Mouse (Mus musculus): Measurements from ENCODE around the gene Bcar1. TPM values are rescaled to one million over a fixed set of nuclear protein-coding genes. Genes with fewer than 3 reads are reported as not detected.
A peak's percentile ranks its signal among the peaks of the same experiment; 100 is the strongest.

Bcar1 gene
- polyA plus RNA-seq, 1 experiment from 2014 or later: 22.6 TPM

DNA sequence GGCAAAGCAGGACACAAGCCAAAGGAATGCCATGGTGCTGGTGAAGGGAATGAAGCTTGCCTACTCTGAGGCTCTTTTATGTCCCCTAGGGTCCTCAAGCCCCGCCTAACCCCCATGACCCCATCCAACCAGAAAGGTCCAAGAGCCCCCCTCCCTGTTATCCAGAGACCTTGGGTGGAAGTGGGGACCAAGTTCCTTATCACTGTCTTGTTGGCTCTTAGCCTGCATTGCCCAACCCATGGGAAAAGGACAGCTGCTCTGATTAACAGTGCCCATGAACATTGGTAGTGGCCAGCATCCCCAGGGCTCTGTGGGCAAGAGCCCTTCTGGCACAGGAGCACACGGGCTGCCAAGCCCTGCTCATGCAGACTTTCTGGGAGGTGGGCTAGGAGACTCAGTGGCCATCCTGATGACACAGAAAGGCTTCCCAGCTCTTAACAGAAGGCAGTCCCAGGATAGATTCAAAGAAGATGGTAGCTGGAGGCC lies 52.6 kb downstream of the Bcar1 start, which contains the start of gene Ctrb1:
Gene Ctrb1 (minus strand): TSS at position 51 of the 486 bp plus-strand sequence.
- Histone ChIP-seq H3K27ac (replicated peaks) (no peak within 1 kb of the TSS), H3K27me3 (ENCODE audit: control insufficient read depth, insufficient read depth, low read length) (no peaks in the 10 kb centered on the region), H3K9me3 (ENCODE audit: control insufficient read depth, low read length) (no peaks in the 10 kb centered on the region), H3K36me3 (ENCODE audit: control insufficient read depth, insufficient read depth, low read length) (no peaks in the 10 kb centered on the region), H3K4me3 (ENCODE audit: low read depth, low read length) (no peak within 1 kb of the TSS), H3K4me2 (replicated peaks; ENCODE audit: low read depth) (no peak within 1 kb of the TSS), H3K4me1 (replicated peaks; ENCODE audit: control insufficient read depth, insufficient read depth) (no peaks in the 10 kb centered on the region), H3K9ac (ENCODE audit: low read length) (no peak within 1 kb of the TSS)
- 73% methylated on average over 2 of the region's 2 CpGs for WGBS
- ATAC-seq (ENCODE audit: low FRiP score, low TSS enrichment) (no peak), DNase-seq (ENCODE audit: low spot score) (no peak)
- TF ChIP-seq EP300 (optimal IDR thresholded peaks at IDR 0.05) (no peak), CTCF (IDR thresholded peaks at IDR 0.05; ENCODE audit: low read depth) (no peak)

DNA sequence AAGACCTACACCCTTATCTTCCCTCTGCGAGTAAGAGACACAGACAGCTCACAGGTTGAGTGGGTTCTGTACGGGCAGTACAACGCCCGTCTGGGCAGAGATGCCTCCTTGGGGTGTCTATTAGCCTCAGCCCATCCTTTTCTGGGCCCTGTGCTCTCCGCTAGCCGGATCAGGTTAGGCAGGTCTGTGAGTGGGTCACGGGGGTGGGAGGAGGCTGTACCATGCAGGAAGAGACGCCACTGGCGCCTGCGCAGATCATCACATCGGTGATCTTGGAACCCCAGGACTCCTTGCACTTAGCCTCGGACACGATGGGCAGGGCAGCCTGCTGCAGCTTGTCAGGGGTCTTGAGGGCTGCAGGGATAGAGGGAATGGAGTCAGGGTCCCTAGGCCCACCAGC lies 56.7 kb downstream of the Bcar1 start:
- no peaks in the 10 kb centered on the region for H3K36me3 ChIP-seq (ENCODE audit: control insufficient read depth, insufficient read depth, low read length)
- peak; percentile 18; the same call in 1 of the 2 replicates for ATAC-seq (ENCODE audit: low FRiP score, low TSS enrichment)
- H3K27me3 ChIP-seq (ENCODE audit: control insufficient read depth, insufficient read depth, low read length): no peaks in the 10 kb centered on the region
- H3K4me3 ChIP-seq (ENCODE audit: low read depth, low read length): no peak overlapping the region
- TF ChIP-seq EP300 (optimal IDR thresholded peaks at IDR 0.05): no peak
- no peak for TF ChIP-seq CTCF (IDR thresholded peaks at IDR 0.05; ENCODE audit: low read depth)
- H3K4me2 ChIP-seq (replicated peaks; ENCODE audit: low read depth): no peak overlapping the region
- H3K9ac ChIP-seq (ENCODE audit: low read length): no peak overlapping the region
- no peaks in the 10 kb centered on the region for H3K9me3 ChIP-seq (ENCODE audit: control insufficient read depth, low read length)
- H3K4me1 ChIP-seq (replicated peaks; ENCODE audit: control insufficient read depth, insufficient read depth): no peaks in the 10 kb centered on the region
- DNase-seq (ENCODE audit: low spot score): no peak
- WGBS: 75% methylated on average over 13 of the region's 13 CpGs
- no peak overlapping the region for H3K27ac ChIP-seq (replicated peaks)

DNA sequence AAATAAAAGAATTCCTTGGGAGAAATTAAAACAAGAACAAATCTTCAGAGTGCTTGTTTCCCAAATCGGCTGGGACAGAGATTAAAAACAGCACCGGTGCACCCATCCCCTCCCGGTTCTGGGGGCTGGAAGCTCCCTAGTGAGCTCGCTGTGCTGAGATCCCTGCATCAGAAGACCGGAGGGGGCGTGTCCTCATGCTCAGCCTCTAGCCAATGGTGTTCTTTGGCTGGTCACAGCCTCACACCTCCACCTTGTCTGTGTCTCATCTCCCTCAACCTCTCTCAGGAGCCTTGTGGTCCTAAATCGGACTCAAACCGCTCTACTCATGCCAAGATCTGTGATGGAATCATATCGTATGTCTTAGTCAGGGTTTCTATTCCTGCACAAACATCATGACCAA lies 61.1 kb downstream of the Bcar1 start:
- TF ChIP-seq CTCF (IDR thresholded peaks at IDR 0.05; ENCODE audit: low read depth): no peak
- TF ChIP-seq EP300 (optimal IDR thresholded peaks at IDR 0.05): no peak
- no peak overlapping the region for H3K4me3 ChIP-seq (ENCODE audit: low read depth, low read length)
- H3K27me3 ChIP-seq (ENCODE audit: control insufficient read depth, insufficient read depth, low read length): no peaks in the 10 kb centered on the region
- H3K9me3 ChIP-seq (ENCODE audit: control insufficient read depth, low read length): no peaks in the 10 kb centered on the region
- ATAC-seq (ENCODE audit: low FRiP score, low TSS enrichment): no peak
- H3K36me3 ChIP-seq (ENCODE audit: control insufficient read depth, insufficient read depth, low read length): no peaks in the 10 kb centered on the region
- no peak overlapping the region for H3K4me2 ChIP-seq (replicated peaks; ENCODE audit: low read depth)
- no peak overlapping the region for H3K9ac ChIP-seq (ENCODE audit: low read length)
- DNase-seq (ENCODE audit: low spot score): no peak
- H3K27ac ChIP-seq (replicated peaks): no peak overlapping the region
- WGBS: 30% methylated on average over 9 of the region's 9 CpGs
- H3K4me1 ChIP-seq (replicated peaks; ENCODE audit: control insufficient read depth, insufficient read depth): no peaks in the 10 kb centered on the region

DNA sequence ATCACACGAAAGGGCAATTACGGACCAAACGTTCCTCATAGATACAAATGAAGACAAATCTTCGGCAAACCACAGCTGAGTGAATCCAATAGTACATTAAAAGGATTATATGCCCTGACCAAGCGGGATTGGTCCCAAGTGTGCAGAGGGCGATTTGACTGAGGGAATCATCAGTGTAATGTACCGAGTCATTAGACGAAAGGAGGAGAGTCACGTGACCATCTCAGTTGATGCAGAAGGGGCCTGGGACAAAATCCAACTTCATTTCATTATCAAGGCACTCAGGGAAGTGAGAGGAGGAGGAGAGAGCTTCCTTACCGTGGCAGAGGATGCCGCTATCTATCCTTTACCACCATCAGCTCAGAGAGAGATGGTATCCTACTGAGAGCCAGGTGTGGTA lies 62.5 kb downstream of the Bcar1 start:
- ATAC-seq (ENCODE audit: low FRiP score, low TSS enrichment) (no peak), DNase-seq (ENCODE audit: low spot score) (no peak)
- TF ChIP-seq EP300 (optimal IDR thresholded peaks at IDR 0.05) (no peak), CTCF (IDR thresholded peaks at IDR 0.05; ENCODE audit: low read depth) (no peak)

DNA sequence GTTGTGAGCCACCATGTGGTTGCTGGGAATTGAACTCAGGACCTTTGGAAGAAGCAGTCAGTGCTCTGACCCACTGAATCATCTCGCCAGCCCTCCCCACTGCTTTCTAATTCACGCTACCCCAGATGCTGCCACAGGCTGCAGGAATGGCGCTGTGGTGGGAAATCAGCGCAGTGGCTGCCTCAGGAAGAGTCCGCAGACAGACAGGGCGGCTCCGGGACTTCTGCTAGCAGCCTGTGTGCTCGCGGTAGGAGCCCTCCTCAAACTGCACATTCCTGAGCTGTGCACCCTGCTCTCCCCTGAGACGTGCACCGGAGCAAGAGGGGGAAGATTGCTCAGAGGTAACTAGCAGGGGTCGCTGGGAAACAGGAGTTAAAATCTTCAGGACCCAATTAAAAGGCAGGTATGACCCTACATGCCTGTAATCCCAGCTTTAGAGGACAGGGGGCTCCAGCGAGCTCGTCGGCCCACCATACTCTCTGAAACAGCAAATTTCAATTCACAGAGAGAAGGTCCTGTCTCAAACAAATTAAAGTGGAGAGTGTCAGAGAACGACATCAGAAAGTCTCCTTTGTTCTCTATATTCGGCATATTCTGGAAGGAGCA lies 63.1 kb downstream of the Bcar1 start:
- no peaks in the 10 kb centered on the region for H3K36me3 ChIP-seq (ENCODE audit: control insufficient read depth, insufficient read depth, low read length)
- ATAC-seq (ENCODE audit: low FRiP score, low TSS enrichment): peak; percentile 41; the same call in 1 of the 2 replicates
- no peak overlapping the region for H3K27ac ChIP-seq (replicated peaks)
- H3K27me3 ChIP-seq (ENCODE audit: control insufficient read depth, insufficient read depth, low read length): no peaks in the 10 kb centered on the region
- DNase-seq (ENCODE audit: low spot score): peak; percentile 34
- no peak overlapping the region for H3K9ac ChIP-seq (ENCODE audit: low read length)
- no peak overlapping the region for H3K4me3 ChIP-seq (ENCODE audit: low read depth, low read length)
- WGBS: 38% methylated on average over 17 of the region's 17 CpGs
- no peak overlapping the region for H3K4me2 ChIP-seq (replicated peaks; ENCODE audit: low read depth)
- H3K4me1 ChIP-seq (replicated peaks; ENCODE audit: control insufficient read depth, insufficient read depth): no peaks in the 10 kb centered on the region
- H3K9me3 ChIP-seq (ENCODE audit: control insufficient read depth, low read length): no peaks in the 10 kb centered on the region
- TF ChIP-seq CTCF (IDR thresholded peaks at IDR 0.05; ENCODE audit: low read depth) (peak; percentile 46), EP300 (optimal IDR thresholded peaks at IDR 0.05) (no peak)

More for the DNA sequence above, 62.5 kb downstream of the Bcar1 start:
- Histone ChIP-seq H3K4me1 (replicated peaks; ENCODE audit: control insufficient read depth, insufficient read depth) (no peaks in the 10 kb centered on the region), H3K27me3 (ENCODE audit: control insufficient read depth, insufficient read depth, low read length) (no peaks in the 10 kb centered on the region), H3K4me3 (ENCODE audit: low read depth, low read length) (no peak overlapping the region), H3K27ac (replicated peaks) (no peak overlapping the region), H3K9ac (ENCODE audit: low read length) (no peak overlapping the region), H3K4me2 (replicated peaks; ENCODE audit: low read depth) (no peak overlapping the region), H3K36me3 (ENCODE audit: control insufficient read depth, insufficient read depth, low read length) (no peaks in the 10 kb centered on the region), H3K9me3 (ENCODE audit: control insufficient read depth, low read length) (no peaks in the 10 kb centered on the region)
- WGBS: 66% methylated on average over 11 of the region's 11 CpGs

DNA sequence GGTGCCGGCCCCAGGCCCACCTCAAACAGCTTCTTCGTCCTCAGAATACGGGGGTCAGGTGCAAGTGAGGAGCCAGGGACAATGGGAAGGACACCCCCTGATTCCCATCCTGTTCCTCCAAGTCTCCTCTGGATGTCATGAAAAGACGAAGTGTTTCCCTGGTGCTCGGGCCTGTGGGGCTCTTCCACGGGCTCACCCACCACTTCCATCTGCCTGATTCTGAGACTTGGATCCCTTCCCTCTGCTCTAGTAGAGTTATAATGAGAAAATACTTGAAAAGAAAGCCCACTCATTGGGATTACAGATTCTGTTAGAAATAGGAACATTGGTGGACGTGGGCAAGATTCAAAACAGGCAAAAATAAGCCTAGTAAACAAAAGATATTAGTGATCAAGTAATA lies 64.8 kb downstream of the Bcar1 start:
- H3K4me2 ChIP-seq (replicated peaks; ENCODE audit: low read depth): no peak overlapping the region
- ATAC-seq (ENCODE audit: low FRiP score, low TSS enrichment) (no peak), DNase-seq (ENCODE audit: low spot score) (no peak)
- no peaks in the 10 kb centered on the region for H3K27me3 ChIP-seq (ENCODE audit: control insufficient read depth, insufficient read depth, low read length)
- H3K27ac ChIP-seq (replicated peaks): no peak overlapping the region
- no peaks in the 10 kb centered on the region for H3K36me3 ChIP-seq (ENCODE audit: control insufficient read depth, insufficient read depth, low read length)
- H3K4me3 ChIP-seq (ENCODE audit: low read depth, low read length): no peak overlapping the region
- 86% methylated on average over 7 of the region's 7 CpGs for WGBS
- no peak overlapping the region for H3K9ac ChIP-seq (ENCODE audit: low read length)
- TF ChIP-seq CTCF (IDR thresholded peaks at IDR 0.05; ENCODE audit: low read depth): no peak
- TF ChIP-seq EP300 (optimal IDR thresholded peaks at IDR 0.05): no peak
- H3K9me3 ChIP-seq (ENCODE audit: control insufficient read depth, low read length): no peaks in the 10 kb centered on the region
- no peaks in the 10 kb centered on the region for H3K4me1 ChIP-seq (replicated peaks; ENCODE audit: control insufficient read depth, insufficient read depth)

Measured in stomach, postnatal 0 days (tissue).